Mouse (Mus musculus): ENCODE data around the gene Abl2. TPM values are rescaled to one million over a fixed set of nuclear protein-coding genes. Genes with fewer than 3 reads are reported as not detected.

Abl2 gene
- total RNA-seq, 2 experiments from 2014 or later, result 21.0 to 22.3 TPM

- no peak for DNase-seq (ENCODE audit: low spot score in 2 of 2)
Observed at GRCm38 (mm10) chr1:156581149-156581548, 22.6 kb downstream of the Abl2 start.

GRCm38 (mm10) chr1:156584175-156584574 lies 25.6 kb downstream of the Abl2 start:
- no peak for DNase-seq (ENCODE audit: low spot score in 2 of 2)

- DNase-seq (ENCODE audit: low spot score in 2 of 2), result no peak
Observed at GRCm38 (mm10) chr1:156585512-156585911, 26.9 kb downstream of the Abl2 start.

GRCm38 (mm10) chr1:156589811-156590305 lies 31.3 kb downstream of the Abl2 start:
- no peak for DNase-seq (ENCODE audit: low spot score in 2 of 2)

- no peak for DNase-seq (ENCODE audit: low spot score in 2 of 2)
Observed at GRCm38 (mm10) chr1:156590357-156590756, 31.8 kb downstream of the Abl2 start.

- DNase-seq (ENCODE audit: low spot score in 2 of 2), result no peak
Observed at GRCm38 (mm10) chr1:156593267-156593666, 34.7 kb downstream of the Abl2 start.

GRCm38 (mm10) chr1:156597089-156597488 lies 38.5 kb downstream of the Abl2 start:
- DNase-seq (ENCODE audit: low spot score in 2 of 2), result no peak

- no peak for DNase-seq (ENCODE audit: low spot score in 2 of 2)
Observed at GRCm38 (mm10) chr1:156602545-156602944, 44.0 kb downstream of the Abl2 start.

- no peak for DNase-seq (ENCODE audit: low spot score in 2 of 2)
Observed at GRCm38 (mm10) chr1:156605094-156605866, 46.7 kb downstream of the Abl2 start.

- DNase-seq (ENCODE audit: low spot score in 2 of 2), result no peak
Observed at GRCm38 (mm10) chr1:156605940-156606339, 47.4 kb downstream of the Abl2 start.

GRCm38 (mm10) chr1:156608496-156608895 lies 49.9 kb downstream of the Abl2 start:
- no peak for DNase-seq (ENCODE audit: low spot score in 2 of 2)

- no peak for DNase-seq (ENCODE audit: low spot score in 2 of 2)
Observed at GRCm38 (mm10) chr1:156610257-156610656, 51.7 kb downstream of the Abl2 start.

GRCm38 (mm10) chr1:156613855-156614530 lies 55.4 kb downstream of the Abl2 start:
- DNase-seq (ENCODE audit: low spot score in 2 of 2), result no peak

- no peak for DNase-seq (ENCODE audit: low spot score in 2 of 2)
Observed at GRCm38 (mm10) chr1:156614710-156615109, 56.1 kb downstream of the Abl2 start.

- peak; percentile 25 to 65 for DNase-seq (ENCODE audit: low spot score in 2 of 2)
Observed at GRCm38 (mm10) chr1:156615381-156616133, 57.0 kb downstream of the Abl2 start.

GRCm38 (mm10) chr1:156616989-156617598 lies 58.5 kb downstream of the Abl2 start:
- no peak for DNase-seq (ENCODE audit: low spot score in 2 of 2)

- DNase-seq (ENCODE audit: low spot score in 2 of 2), result no peak
Observed at GRCm38 (mm10) chr1:156617811-156618210, 59.2 kb downstream of the Abl2 start.

- DNase-seq (ENCODE audit: low spot score in 2 of 2), result no peak
Observed at GRCm38 (mm10) chr1:156620292-156620909, 61.8 kb downstream of the Abl2 start.

GRCm38 (mm10) chr1:156620951-156621350 lies 62.4 kb downstream of the Abl2 start:
- no peak for DNase-seq (ENCODE audit: low spot score in 2 of 2)

- no peak for DNase-seq (ENCODE audit: low spot score in 2 of 2)
Observed at GRCm38 (mm10) chr1:156624231-156624630, 65.6 kb downstream of the Abl2 start.

GRCm38 (mm10) chr1:156626729-156627128 lies 68.1 kb downstream of the Abl2 start:
- DNase-seq (ENCODE audit: low spot score in 2 of 2), result no peak

Data from gastrocnemius, postnatal 4 days (tissue).